Mouse (Mus musculus) liver, adult 10 weeks (tissue): ENCODE measurements around the gene Has1. TPM values are rescaled to one million over a fixed set of nuclear protein-coding genes. Genes with fewer than 3 reads are reported as not detected.

Source experiments
- polyA plus RNA-seq: library from polyadenylated mRNA; stranded (reverse); fragments of 350-450 nt; fragmentation: Illumina TruSeq; extraction: RNeasy Lipid Tissue Mini Kit (QIAGEN cat#74804); gene quantifications from one replicate; pipeline ENCODE4 v1.2.3, GENCODE M21; 2014; ENCODE audit warnings: low read depth, low replicate concordance

The Has1 gene
- polyA plus RNA-seq: not detected

DNA sequence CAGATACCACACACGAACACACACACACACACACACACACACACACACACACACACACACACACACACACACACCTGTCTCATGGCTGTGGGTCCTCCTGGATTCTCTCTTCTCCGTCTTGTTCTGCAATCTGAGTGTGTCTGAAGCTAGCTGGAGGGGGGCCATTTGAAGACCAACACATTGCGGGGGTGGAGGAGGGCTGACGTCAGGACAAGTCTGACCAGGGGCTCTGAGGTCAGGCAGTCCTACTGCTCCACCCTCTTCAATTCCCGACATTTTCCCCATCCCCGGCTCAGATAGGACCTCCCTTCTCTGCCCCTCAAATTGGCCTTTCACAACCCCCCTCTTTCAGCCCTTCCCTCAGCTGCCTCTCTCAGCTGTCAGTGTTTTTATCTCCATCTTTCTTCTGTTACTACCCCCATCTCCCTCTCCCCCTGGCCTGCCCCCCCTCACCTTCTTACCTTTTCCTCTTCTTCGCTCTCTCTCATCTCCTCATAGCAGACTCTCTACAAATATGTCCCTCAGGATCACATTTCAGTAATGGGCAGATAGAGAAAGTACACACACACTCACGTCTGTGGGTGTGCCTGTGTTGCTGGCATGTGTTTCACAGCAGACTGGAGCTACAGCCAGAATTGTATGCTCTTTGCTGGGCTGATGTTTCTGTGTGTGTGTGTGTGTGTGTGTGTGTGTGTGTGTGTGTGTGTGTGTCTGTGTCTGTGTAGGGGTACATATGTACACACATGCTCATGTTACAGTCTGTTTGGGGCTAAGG, at the start of gene Has1:
Has1 (minus strand) TSS at position 142 of the 775 bp plus-strand sequence.

GRCm38 (mm10) chr17:17887774-17888248, 32.8 kb upstream of the Has1 start, which contains the start of the genes Fpr2 and Fpr3:
TSS of gene Fpr2 (plus strand) at chr17:17887824.
TSS of gene Fpr3 (plus strand) at chr17:17887852.

DNA sequence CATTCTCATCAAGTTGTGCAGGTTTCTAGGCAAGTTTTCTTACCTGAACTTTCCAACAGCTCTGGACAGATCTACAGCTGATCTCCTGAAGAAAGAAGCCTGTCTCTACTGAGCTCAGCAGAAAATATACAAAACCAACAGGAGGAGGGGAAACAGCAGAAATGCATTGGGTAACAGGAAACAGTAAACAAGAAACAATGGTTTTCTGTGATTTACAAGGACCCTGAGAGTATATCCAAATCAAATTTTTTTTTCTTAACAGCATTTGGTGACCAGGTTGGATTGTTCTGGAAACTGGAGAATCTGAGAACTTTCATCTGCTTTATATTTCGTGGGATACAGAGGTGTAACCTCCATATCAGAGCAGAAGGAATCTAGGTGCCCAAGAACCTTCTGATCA, 28.8 kb upstream of the Has1 start, which contains the start of gene Fpr1:
Fpr1 (minus strand) TSS at position 101 of the 400 bp plus-strand sequence.

DNA sequence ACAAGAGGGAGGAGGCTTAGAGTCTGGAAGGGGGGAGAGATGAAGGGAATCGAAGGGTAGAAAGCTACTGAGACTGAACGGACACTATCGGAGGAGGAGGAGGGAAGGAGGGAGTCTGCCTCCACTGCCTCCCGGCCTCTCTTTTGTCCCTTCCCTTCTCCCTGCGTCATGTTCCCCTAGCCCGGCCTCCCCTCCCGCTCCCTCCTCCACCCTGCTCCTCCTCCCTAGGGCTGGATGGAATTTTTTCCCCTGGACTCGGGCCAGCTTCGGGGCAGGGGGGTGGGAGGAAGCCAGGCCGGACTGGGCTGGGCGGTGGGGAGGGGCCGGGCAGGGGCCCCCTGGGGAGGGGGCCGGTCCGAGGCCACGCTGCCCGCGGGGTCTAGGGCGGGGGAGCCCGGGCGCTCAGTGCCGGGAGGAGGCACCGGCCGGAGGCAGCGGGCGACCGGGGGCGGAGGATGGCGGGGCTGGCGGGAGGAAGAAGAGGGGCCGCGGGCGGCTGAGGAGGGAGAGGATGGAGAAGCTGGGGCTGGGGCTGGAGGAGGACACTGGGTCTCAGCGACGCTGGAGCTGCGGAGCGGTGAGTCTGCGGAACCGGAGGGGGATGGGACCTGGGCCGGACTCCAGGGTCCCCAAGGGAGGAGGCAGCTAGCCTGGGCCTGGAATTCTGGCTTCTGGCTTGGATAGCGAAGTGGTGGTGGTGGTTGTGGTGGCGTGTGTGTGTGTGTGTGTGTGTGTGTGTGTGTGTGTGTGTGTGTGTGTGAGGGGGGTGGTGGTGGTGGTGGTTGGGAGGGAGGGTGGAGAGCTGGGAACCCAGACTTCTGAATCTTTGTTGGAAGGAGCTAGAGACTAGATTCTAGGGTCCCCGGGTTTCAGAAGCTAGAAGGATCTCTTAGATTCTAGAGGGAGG, 28.0 kb downstream of the Has1 start, which contains the start of gene Spaca6:
Spaca6 (plus strand) TSS at position 408 of the 907 bp plus-strand sequence.

Other genes with a start within 250 kb of the Has1 start
- gene Lnpep, start 230.2 kb downstream of the Has1 start, polyA plus RNA-seq: 17.4 TPM
- gene Vmn2r90, start 151.5 kb downstream of the Has1 start, polyA plus RNA-seq: not detected
- 3.1 TPM for gene Spaca6, start 28.0 kb downstream of the Has1 start, polyA plus RNA-seq
- gene Fpr1, start 28.7 kb upstream of the Has1 start, polyA plus RNA-seq: 5.5 TPM
- 4.8 TPM for gene Fpr2, start 32.6 kb upstream of the Has1 start, polyA plus RNA-seq
- gene Fpr3, start 32.6 kb upstream of the Has1 start, polyA plus RNA-seq: not detected
- not detected for gene Fpr-rs4, start 166.5 kb upstream of the Has1 start, polyA plus RNA-seq
- not detected for gene Vmn2r124, start 194.2 kb upstream of the Has1 start, polyA plus RNA-seq
- gene Vmn2r91, start 229.8 kb upstream of the Has1 start, polyA plus RNA-seq: not detected